Mouse (Mus musculus) gastrocnemius, adult 2 months (tissue): ENCODE data around the gene Prss42. TPM values are rescaled to one million over a fixed set of nuclear protein-coding genes. Genes with fewer than 3 reads are reported as not detected.

Experiments
- DNase-seq: peaks from one replicate; pipeline ENCODE4 v3.0.0; 2022
- H3K27ac ChIP-seq: fragments of 200-600 bp; 2 replicates; pipeline ENCODE4 v1.8.1; 2022; ENCODE audit warnings: mild to moderate bottlenecking
- H3K4me3 ChIP-seq: fragments of 200-600 bp; 2 replicates; pipeline ENCODE4 v1.8.1; 2022; ENCODE audit warnings: mild to moderate bottlenecking, moderate library complexity
- CTCF ChIP-seq: fragments of 200-600 bp; IDR thresholded peaks from 2 replicates; pipeline ENCODE4 v1.8.1; 2022; ENCODE audit warnings: antibody characterized with exemption, mild to moderate bottlenecking, moderate library complexity
- intact Hi-C: fragments of 180-260 bp; cut with DNase I; formaldehyde crosslinking; loops from one replicate; pipeline ENCODE4 v1.15.1; 2025
- total RNA-seq, 2 experiments: library from RNA; stranded (reverse); gene quantifications; 2 replicates each; pipeline ENCODE4 v1.2.3; 2021

Prss42 gene
- total RNA-seq, 2 experiments from 2014 or later = not detected

GRCm38 (mm10) chr9:110774403-110775268, 23.3 kb upstream of the Prss42 start:
- DNase-seq = no peak
- Histone ChIP-seq H3K27ac (no peak overlapping the region), H3K4me3 (no peak overlapping the region)
- intact Hi-C loops = no loop called here
- no peak for TF ChIP-seq CTCF

GRCm38 (mm10) chr9:110775269-110776022, 22.5 kb upstream of the Prss42 start:
- TF ChIP-seq CTCF = no peak
- DNase-seq = no peak
- intact Hi-C loops = no loop called here
- Histone ChIP-seq H3K4me3 (no peak overlapping the region), H3K27ac (no peak overlapping the region)

- no peak overlapping the region for H3K4me3 ChIP-seq
- intact Hi-C loops = no loop called here
- H3K27ac ChIP-seq = no peak overlapping the region
- no peak for TF ChIP-seq CTCF
- no peak for DNase-seq
These were observed 19.9 kb upstream of the Prss42 start for GRCm38 (mm10) chr9:110778100-110778499.

GRCm38 (mm10) chr9:110778559-110778958, 19.4 kb upstream of the Prss42 start:
- H3K27ac ChIP-seq = no peak overlapping the region
- intact Hi-C loops = no loop called here
- DNase-seq = no peak
- H3K4me3 ChIP-seq = no peak overlapping the region
- TF ChIP-seq CTCF = 0 out of 2 replicates have a peak, but pooled peaks have one; percentile 2

- Histone ChIP-seq H3K27ac (no peak overlapping the region), H3K4me3 (no peak overlapping the region)
- DNase-seq = no peak
- TF ChIP-seq CTCF = peak; percentile 26; the same call in 1 of the 2 replicates
- intact Hi-C loops = no loop called here
These were observed 18.6 kb upstream of the Prss42 start for GRCm38 (mm10) chr9:110779242-110779913.

- Histone ChIP-seq H3K27ac (peak overlapping the region; percentile 81), H3K4me3 (peak overlapping the region; percentile 79)
- peak; percentile 88 for TF ChIP-seq CTCF
- DNase-seq = peak; percentile 97
- intact Hi-C loops = loop anchor here (1.0 to 5.0 kb wide), 4 partner anchors 65 to 370 kb away; no protein-coding TSS in a partner anchor
These were observed 16.7 kb upstream of the Prss42 start for GRCm38 (mm10) chr9:110781256-110781721.

- intact Hi-C loops = loop anchor here (1.0 to 5.0 kb wide), 6 partner anchors 53 to 370 kb away; no protein-coding TSS in a partner anchor
- TF ChIP-seq CTCF = no peak
- H3K4me3 ChIP-seq = peak overlapping the region; percentile 79
- DNase-seq = peak; percentile 95
- peak overlapping the region; percentile 81 for H3K27ac ChIP-seq
These were observed 16.2 kb upstream of the Prss42 start for GRCm38 (mm10) chr9:110781731-110782130.

- intact Hi-C loops = loop anchor here (2.0 to 5.0 kb wide), 2 partner anchors 55 to 151 kb away; no protein-coding TSS in a partner anchor
- TF ChIP-seq CTCF = no peak
- H3K27ac ChIP-seq = no peak overlapping the region
- DNase-seq = no peak
- H3K4me3 ChIP-seq = no peak overlapping the region
These were observed 14.4 kb upstream of the Prss42 start for GRCm38 (mm10) chr9:110783611-110784010.

- DNase-seq = no peak
- no peak overlapping the region for H3K4me3 ChIP-seq
- no peak overlapping the region for H3K27ac ChIP-seq
- no peak for TF ChIP-seq CTCF
- intact Hi-C loops = no loop called here
These were observed 9.8 kb upstream of the Prss42 start for GRCm38 (mm10) chr9:110788169-110788568.

- DNase-seq = no peak
- intact Hi-C loops = no loop called here
- no peak overlapping the region for H3K27ac ChIP-seq
- no peak overlapping the region for H3K4me3 ChIP-seq
- no peak for TF ChIP-seq CTCF
These were observed 7.5 kb upstream of the Prss42 start for GRCm38 (mm10) chr9:110790462-110790861.

GRCm38 (mm10) chr9:110797013-110797412, 953 bp upstream of the Prss42 start:
- no peak for TF ChIP-seq CTCF
- Histone ChIP-seq H3K27ac (no peak overlapping the region), H3K4me3 (no peak overlapping the region)
- intact Hi-C loops = no loop called here
- DNase-seq = no peak

- Histone ChIP-seq H3K27ac (no peak overlapping the region), H3K4me3 (no peak overlapping the region)
- no peak for TF ChIP-seq CTCF
- intact Hi-C loops = no loop called here
- DNase-seq = no peak
These were observed 3.0 kb downstream of the Prss42 start for GRCm38 (mm10) chr9:110800834-110801479.
